Mouse (Mus musculus) right cerebral cortex, postnatal 36 days (tissue): ENCODE measurements around the gene Satb1.

ENCODE experiments used
- DNase-seq, 2 experiments: peaks; one replicate each; pipeline ENCODE4 v3.0.0; 2022; ENCODE audit warnings: low spot score in 2 of 2, mixed read lengths in 1 of 2

Satb1 gene

DNA sequence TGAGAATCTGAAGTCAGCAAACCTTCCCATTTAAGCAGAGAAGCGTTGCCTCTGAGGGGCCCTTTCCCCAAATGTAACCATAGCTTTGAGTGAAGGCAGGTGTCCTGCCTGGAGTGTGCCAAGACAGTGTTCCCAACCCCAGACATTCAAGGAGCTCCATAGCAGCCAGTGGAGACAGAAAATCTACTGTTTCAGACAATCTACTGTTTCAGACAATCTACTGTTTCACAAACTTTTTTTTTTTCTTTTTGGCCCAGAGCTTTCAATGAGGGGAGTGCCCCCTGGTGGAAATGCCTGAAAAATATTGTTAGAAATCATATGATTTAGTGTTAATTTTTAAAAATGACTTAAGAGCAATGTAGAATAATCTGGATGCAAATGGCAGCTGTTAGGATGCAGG lies 55.3 kb downstream of the Satb1 start:
- DNase-seq, result no peak

DNA sequence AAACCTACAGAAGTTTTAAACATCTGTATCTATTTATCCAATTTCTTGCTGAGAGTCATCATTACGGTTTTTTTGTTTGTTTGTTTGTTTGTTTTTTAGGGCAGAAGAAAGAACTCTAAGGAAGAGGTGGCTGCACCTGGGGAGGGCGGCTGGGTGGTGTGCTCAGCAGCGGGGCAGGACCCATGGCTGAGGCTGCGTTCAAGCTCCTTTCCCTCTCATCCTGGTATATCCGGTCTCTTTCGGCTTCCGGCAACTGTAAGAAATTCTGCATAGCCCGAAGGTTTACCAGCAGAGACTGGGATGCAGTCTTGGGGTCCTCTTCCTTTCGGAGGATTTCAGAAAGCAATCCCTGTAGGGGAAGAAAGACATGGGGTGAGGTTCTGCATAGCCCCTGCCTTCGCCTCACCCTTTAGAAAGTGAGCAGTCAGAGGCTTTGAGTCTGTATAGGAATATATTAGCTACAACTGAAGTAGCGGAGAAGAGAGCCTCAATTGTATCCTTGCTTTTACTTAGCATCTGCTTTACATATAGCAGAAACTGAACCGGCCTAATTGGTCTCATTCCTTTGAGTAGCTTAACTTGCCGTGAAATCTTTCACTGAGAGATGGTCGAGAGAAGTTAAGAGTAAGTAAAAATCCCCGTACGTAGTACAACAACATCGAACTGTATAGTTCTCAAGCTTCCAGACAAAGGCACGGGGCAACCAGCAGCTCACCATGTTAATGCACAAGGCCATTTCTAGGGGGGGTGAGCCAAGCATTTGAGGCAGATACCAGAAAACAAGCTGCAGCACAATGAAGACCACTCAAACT lies 57.8 kb downstream of the Satb1 start:
- no peak for DNase-seq

GRCm38 (mm10) chr17:51763600-51763999 lies 69.5 kb downstream of the Satb1 start:
- peak; percentile 45 to 58 for DNase-seq

- DNase-seq, result no peak
These were observed 70.6 kb downstream of the Satb1 start for GRCm38 (mm10) chr17:51762503-51762902.

DNA sequence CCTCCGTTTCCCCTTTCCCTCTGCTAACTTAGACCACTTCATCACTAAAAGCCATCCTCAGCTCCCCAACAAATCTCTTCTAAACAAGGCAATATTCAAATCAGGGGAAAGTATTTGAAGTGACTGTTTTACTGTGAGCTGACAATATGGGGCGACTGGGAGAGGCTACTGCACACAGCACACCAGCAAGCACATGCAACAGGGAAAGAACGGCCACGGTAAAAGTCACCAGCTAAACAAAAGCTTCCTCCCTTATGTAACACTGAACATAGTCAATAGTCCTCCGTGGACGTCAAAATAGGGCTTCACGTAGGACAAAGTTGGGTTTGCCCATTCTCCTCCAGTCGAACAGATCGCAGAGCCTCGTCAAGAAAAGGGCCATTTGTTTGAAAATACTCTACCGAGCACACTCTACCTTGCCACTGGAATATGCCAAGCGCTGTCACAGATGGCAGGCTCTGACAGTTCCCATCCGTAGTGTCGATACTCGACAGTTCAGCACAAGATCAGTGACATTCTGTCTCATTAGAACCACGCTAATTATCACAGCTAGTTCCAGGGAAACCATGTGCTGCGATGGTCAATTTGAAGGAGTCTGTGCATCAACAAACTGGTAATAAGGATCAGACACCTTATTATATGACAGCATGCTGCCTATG lies 72.0 kb downstream of the Satb1 start:
- no peak for DNase-seq

DNA sequence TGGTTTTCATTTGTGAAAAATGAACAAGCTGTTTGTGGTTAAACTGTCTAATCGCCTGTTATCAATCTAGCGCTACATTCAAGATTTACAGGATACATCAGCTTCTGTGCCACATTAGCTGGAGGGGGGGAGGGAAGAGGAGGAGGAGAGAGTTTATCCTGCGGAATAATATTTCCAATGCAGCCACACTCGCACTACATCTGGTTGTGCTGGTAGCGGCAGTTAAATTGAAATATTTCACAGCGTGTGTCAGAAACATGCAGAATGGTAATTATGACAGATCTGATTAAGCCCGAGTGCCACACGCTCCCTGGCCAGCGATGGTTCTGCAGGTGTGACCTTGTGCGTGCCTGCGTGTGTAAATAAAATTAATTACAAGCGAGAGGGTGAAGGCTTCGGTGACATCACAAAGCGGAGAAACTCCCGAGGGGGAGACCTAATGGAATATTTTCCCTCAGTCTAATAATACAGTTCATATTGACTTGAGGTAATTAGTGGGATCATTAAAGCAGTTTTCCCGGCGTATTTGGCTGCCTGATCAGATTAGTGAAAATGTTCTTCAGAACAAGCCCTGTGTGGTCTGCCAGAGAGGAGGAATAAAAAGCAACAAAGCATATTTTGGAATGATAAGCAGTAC lies 72.7 kb downstream of the Satb1 start:
- DNase-seq, result no peak

- no peak for DNase-seq
These were observed 73.6 kb downstream of the Satb1 start for GRCm38 (mm10) chr17:51759509-51759908.

- DNase-seq, result no peak
These were observed 80.9 kb downstream of the Satb1 start for GRCm38 (mm10) chr17:51752142-51752541.

DNA sequence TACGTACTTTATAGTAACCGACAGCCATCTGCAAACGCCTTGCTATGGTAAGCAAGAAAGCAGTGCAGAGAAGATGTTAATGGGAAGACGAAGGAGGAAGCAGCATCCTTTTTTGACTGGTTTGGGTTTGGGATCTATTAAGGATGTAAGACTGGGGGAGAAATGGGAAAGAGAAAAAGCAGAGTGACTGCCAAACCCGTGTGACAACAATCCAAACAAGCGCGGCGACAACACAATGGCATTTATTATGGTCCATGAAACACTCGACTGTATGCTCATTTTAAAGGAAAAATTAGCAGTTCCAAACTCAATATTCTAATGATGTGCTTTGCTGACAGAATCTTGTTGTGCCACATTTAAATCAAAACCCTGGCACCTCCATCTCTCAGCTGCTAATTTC lies 85.9 kb downstream of the Satb1 start:
- no peak for DNase-seq

GRCm38 (mm10) chr17:51742502-51742901 lies 90.6 kb downstream of the Satb1 start:
- DNase-seq, result no peak

DNA sequence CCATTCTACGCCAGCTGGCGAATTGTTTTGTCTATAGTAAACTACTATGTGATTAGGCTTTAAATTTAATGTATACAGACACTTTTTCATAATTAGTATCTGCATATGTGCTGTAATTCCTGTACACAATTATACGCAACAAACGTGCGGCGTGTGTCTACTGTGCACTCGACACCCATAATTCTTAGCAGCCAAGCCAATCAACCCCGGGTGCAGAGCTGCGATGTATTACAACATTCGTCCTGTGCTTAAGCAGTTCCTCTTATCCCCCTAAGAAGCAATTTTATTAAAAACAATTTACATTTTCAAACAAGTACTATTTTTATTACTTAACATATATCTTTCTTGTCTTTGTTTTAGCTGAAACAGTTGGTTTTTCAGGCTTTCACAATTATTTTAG lies 92.0 kb downstream of the Satb1 start:
- no peak for DNase-seq

- DNase-seq, result no peak
These were observed 92.8 kb downstream of the Satb1 start for GRCm38 (mm10) chr17:51740246-51740645.

GRCm38 (mm10) chr17:51724486-51724885 lies 108.6 kb downstream of the Satb1 start:
- DNase-seq, result no peak

- no peak for DNase-seq
These were observed 137.4 kb downstream of the Satb1 start for GRCm38 (mm10) chr17:51695711-51696110.

DNA sequence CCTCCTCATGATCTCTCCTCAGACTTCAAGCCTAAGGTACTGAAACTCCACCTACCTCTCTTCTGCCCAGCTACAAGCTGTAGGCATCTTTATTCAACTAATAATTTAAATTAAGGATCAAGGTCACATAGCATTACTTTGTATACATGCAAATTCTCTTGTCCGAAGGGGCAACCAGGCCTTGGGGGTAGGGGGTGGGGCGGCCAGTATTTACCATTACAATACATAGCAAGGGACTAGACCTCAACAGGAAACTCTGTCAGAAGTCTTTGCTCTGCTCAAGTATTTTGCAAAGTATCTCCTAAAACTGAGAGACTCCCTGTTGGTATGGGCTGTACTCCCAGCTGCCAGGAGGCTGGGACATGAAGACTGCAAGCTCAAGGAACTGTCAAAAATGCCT lies 137.8 kb downstream of the Satb1 start:
- DNase-seq, result no peak

- no peak for DNase-seq
These were observed 142.6 kb downstream of the Satb1 start for GRCm38 (mm10) chr17:51690526-51690925.

DNA sequence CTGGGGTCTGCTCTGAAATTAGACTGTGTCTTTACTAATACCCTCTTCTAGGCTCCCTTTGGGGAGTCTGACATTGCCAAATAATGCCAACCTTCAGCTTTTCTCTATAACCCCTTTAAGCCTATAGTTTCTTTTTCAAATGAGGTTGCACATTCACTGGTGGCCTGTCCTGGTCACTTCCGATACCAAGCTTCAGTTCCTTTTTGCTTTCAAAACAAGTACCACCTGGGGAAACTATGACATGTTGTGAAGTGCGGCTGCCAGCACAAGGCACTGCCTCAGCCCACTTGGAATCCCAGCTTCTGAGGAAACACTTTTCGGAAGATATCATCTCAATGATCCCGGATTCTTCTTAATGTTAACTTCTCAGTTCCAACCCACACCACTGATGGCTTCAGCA lies 145.9 kb downstream of the Satb1 start:
- DNase-seq, result no peak
